Mouse (Mus musculus): ENCODE data around the gene H2-T22.
"Not testable (repeated sequence)": the region's sequence is repeated elsewhere in the genome, so short reads cannot be mapped to it uniquely, and the experiment has no call there.

H2-T22 gene

DNA sequence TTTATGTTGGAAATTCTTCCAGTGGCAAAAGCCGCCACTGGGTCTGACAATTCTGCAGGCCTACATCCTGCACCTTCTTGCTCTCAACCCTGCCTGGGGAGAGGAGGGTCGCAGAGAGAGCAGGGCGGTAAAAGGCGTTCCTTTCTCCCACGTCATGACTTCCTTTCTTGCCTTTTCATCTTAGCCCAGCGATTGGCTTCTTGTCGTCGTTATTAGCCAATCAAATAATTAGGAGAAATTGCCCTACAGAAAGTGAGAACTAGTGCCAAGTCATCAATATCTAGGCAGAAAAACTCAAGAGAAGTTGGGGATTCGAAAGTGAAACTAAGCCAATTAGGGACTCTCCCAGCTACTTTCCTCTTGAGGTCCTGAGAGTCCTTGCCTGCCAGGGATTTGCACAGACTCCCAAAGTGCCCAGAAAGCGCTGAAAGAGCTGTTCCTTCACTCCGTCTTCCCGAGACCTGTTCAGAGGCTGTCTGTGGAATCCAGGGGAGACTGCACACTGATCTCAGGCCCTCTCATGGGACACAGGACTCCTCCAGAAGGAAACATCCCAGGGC, at the start of gene H2-T22, which contains the start of gene Gm6034:
H2-T22 (minus strand) TSS at position 138 of the 560 bp plus-strand sequence.
Gm6034 (plus strand) TSS at position 352 of the 560 bp plus-strand sequence.
- DNase-seq (ENCODE audit: low read depth, low spot score) = peak; percentile 97

DNA sequence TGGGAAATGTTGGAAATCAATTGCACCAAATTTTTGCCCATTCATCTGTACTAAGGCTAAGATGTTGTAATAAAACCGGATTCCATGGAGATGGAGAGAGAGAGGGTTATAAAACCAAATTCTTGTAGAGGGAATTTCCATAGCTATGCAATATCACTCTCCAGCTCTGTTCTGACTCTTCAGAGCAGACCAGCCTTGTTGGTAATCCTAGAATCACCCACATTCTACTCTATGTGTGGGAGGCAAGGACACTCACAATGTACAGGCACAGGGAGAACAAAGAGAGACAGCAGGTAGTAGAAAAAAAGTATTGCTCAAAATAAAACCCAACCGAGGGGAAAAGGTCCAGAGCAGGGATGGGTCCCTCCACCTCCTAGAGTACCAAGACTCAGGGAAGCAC, 49.4 kb upstream of the H2-T22 start:
- not testable (repeated sequence) for DNase-seq (ENCODE audit: low read depth, low spot score)

GRCm38 (mm10) chr17:36085976-36086375, 43.4 kb upstream of the H2-T22 start:
- not testable (repeated sequence) for DNase-seq (ENCODE audit: low read depth, low spot score)

- no peak for DNase-seq (ENCODE audit: low read depth, low spot score)
Observed at GRCm38 (mm10) chr17:36083870-36084451, 41.4 kb upstream of the H2-T22 start.

- no peak for DNase-seq (ENCODE audit: low read depth, low spot score)
Observed at GRCm38 (mm10) chr17:36083266-36083869, 40.8 kb upstream of the H2-T22 start.

- DNase-seq (ENCODE audit: low read depth, low spot score) = not testable (repeated sequence)
Observed at GRCm38 (mm10) chr17:36082519-36083232, 40.1 kb upstream of the H2-T22 start.

DNA sequence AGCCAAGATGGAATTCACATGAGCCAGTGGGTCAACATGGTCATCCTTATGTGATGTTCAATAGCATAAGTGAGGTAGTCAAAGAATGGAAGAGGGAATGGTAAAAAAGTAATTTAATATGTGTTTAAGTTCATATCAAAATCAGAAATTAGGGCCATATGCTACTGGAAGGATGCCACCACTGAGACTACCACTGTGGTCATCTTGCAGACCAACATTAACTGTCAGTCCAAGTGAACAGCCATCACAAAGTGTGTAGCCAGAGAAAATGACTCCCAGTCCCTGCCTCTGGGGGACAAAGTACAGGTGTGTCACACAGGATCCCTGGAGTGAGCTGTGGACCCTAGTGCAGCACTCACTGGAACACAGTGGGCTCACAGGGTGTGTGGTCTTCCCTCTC, 39.4 kb upstream of the H2-T22 start:
- DNase-seq (ENCODE audit: low read depth, low spot score) = not testable (repeated sequence)

DNA sequence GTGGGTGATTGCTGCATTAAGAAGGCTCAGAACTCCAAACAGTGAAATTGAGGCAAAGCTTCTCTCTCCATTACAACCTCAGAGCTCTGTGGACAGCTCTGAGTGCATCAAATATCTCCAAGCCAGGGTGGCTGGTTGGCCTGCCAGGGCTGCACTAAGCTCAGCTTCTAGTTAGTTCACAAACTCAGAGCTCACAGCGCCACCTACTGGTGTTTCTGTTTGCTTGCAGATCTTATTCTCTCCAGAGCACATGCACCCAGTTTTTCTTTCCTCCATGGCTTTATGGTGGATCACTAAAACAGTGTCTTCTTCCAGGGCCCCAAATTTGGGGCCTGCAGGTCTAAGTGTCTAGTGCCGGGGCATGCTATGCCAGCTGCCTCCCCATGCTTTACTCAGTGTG, 18.3 kb upstream of the H2-T22 start:
- DNase-seq (ENCODE audit: low read depth, low spot score) = peak; percentile 98

- not testable (repeated sequence) for DNase-seq (ENCODE audit: low read depth, low spot score)
Observed at GRCm38 (mm10) chr17:36058362-36058761, 15.8 kb upstream of the H2-T22 start, which contains the start of gene Gm11127. Gm11127 (minus strand) TSS chr17:36058371.

GRCm38 (mm10) chr17:36057927-36058326, 15.4 kb upstream of the H2-T22 start:
- DNase-seq (ENCODE audit: low read depth, low spot score) = not testable (repeated sequence)

DNA sequence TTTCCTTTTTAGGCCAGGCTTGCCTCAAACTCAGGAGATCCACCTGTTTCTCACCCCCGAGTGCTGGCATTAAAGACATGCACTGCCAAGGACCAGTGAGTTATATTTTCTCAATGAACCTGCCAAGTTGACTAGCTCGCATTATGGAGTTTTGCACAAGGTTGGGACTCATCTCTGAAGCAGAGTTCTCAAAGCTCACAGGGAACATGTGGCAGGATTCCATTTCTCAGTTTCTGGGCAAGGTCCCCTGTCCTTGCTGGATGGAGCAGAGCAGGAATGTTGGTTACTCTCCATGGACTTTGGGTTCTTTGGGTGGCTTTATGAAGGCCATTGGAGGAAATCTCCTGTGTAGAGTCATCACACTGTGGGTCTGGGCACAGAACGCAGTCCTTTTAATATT, 739 bp upstream of the H2-T22 start:
- DNase-seq (ENCODE audit: low read depth, low spot score) = no peak

DNA sequence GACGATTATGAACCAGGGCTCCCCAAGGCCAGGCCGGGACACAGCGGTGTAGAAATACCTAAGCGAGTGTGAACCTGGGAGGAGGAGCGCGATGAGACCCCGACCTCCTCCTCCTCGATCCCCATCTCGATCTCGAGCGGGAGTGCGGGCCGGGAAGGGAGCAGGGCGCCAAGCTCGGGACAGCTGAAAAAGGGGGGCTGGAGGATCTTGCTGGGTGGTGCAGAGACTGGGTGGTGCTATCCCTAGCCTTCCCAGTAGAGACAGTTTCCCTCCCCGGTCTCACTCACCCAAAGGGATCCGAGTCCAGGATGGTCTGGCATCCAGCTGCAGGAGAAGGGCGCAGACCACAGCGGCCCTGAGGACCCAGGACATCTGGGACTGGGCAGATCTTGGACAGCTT, 492 bp downstream of the H2-T22 start:
- DNase-seq (ENCODE audit: low read depth, low spot score) = peak; percentile 38

DNA sequence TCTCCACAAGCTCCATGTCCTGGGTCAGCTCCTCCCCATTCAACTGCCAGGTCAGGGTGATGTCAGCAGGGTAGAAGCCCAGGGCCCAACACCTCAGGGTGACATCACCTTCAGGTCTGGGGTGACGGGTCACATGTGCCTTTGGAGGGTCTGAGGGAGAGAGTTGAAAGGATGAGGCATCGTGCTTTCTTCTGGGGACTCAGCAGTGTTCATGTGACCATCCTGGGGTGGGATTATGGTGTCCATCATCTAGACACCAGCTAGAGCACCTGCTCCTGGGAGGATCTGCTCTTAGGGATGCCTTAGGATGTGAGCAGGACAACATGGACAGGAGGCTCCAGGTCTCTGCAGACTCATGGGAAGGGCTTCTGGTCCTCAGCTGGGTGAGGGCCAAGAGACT, 1.9 kb downstream of the H2-T22 start:
- DNase-seq (ENCODE audit: low read depth, low spot score) = not testable (repeated sequence)

DNA sequence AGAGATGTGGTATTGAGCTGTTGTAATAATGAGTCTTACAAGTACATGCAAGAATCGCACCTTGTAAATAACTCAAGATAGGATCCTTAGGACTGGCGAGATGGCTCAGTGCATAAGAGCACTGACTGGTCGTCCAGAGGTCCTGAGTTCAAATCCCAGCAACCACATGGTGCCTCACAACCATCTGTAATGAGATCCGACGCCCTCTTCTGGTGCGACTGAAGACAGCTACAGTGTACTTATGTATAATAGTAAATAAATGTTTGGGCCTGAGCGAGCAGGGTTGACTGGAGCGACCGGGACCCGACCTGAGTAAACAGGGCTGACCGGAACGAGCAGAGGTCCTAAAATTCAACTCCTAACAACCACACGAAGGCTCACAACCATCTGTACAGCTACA, 6.4 kb downstream of the H2-T22 start:
- not testable (repeated sequence) for DNase-seq (ENCODE audit: low read depth, low spot score)

- DNase-seq (ENCODE audit: low read depth, low spot score) = peak; percentile 41
Observed at GRCm38 (mm10) chr17:36035010-36035638, 7.4 kb downstream of the H2-T22 start.

DNA sequence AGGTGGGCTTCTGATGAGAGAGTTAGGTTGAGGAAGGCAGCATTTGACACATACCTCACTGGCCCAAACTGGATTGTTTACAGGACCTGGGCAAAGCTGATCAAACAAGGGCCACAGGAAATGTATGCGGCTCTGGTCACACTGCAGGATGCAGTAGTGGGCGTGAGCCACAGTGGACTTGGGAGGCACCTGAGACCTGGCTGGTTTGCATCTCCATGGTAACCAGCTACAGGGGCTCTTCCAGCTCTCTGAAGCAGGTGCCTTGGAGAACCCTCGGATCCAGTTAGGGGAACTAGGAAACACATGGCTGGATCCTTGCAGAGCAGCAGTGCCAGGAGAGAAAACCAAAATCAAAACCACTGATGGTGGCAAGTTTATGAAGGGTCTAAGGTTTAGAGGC, 8.0 kb downstream of the H2-T22 start:
- not testable (repeated sequence) for DNase-seq (ENCODE audit: low read depth, low spot score)

- DNase-seq (ENCODE audit: low read depth, low spot score) = peak; percentile 56
Observed at GRCm38 (mm10) chr17:36032351-36032875, 10.1 kb downstream of the H2-T22 start, which contains the start of gene H2-T23. H2-T23 (minus strand) TSS chr17:36032855.

GRCm38 (mm10) chr17:36031583-36032331, 10.8 kb downstream of the H2-T22 start:
- DNase-seq (ENCODE audit: low read depth, low spot score) = peak; percentile 1

DNA sequence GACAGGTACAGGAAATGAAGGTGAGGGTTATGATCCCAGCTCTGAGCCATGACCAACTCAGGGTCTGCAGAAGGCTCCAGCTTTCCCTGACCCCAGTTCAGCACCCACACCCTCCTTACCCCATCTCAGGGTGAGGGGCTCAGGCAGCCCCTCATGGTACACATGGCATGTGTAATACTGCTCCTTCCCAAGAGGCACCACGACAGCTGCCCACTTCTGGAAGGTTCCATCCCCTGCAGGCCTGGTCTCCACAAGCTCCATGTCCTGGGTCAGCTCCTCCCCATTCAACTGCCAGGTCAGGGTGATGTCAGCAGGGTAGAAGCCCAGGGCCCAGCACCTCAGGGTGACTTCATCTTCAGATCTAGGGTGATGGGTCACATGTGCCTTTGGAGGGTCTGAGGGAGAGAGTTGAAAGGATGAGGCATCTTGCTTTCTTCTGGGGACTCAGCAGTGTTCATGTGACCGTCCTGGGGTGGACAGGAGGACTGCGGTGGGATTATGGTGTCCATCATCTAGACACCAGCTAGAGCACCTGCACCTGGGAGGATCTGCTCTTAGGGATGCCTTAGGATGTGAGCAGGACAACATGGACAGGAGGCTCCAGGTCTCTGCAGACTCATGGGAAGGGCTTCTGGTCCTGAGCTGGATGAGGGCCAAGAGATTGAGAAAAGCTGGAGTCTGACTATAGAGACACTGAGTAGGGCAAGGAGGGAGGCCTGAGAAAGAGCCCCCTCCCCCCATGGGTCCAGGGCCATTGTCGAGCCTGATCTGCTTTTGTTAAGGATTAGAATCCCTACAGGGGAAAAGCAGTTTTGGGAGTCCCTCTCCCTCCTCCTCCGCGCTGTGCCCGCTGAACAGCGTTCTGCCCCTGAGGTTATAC, 11.6 kb downstream of the H2-T22 start:
- DNase-seq (ENCODE audit: low read depth, low spot score) = peak; percentile 1

All from 3T3-L1 (cell line).